Mouse (Mus musculus): ENCODE measurements around the gene Spink8. TPM values are rescaled to one million over a fixed set of nuclear protein-coding genes. Genes with fewer than 3 reads are reported as not detected.
"Not testable (repeated sequence)": the region's sequence is repeated elsewhere in the genome, so short reads cannot be mapped to it uniquely, and the experiment has no call there.

Gene Spink8
- polyA plus RNA-seq (2015; fragmentation: Nextera tagmentation; extraction: Ambion mirVana) = 0.29 TPM in 1 of 2 replicates, not detected in the other

DNA sequence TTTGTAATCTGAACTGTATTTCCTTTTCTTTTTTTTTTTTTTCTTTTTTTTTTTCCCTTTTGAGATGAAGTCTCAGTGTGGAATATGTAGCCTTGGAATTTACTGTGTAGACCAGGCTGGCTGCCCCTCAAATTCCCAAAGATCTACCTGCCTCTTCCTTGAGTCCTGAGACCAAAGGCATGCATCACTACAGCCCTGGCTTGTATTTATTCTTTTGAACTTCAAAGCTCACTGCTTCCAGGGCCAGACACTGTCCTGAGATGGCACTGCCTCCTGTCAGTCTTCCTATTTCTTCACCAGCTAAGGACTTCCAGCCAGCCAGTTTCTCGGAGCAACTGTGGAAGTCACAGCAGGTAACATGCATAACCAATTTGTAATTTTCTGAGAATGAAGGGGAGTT lies at the start of gene Spink8:
Gene Spink8 (plus strand): TSS at position 301 of the 400 bp plus-strand sequence.
- Histone ChIP-seq H3K36me3 (replicated peaks) (no peaks in the 10 kb centered on the region), H3K4me1 (0 out of 2 replicates have a peak, but pooled peaks cover 3% of the 10 kb centered on the region)

GRCm38 (mm10) chr9:109766841-109767240 lies 45.2 kb upstream of the Spink8 start:
- H3K36me3 ChIP-seq (replicated peaks); H3K4me3 ChIP-seq; H3K4me2 ChIP-seq; ATAC-seq (replicated peaks); H3K27me3 ChIP-seq (replicated peaks); H3K27ac ChIP-seq; H3K9ac ChIP-seq; H3K9me3 ChIP-seq; H3K4me1 ChIP-seq: not testable (repeated sequence)
- WGBS = 86% methylated on average over 1 of the region's 1 CpGs

More for the DNA sequence above, at the start of gene Spink8:
- Histone ChIP-seq H3K27me3 (replicated peaks) (no peaks in the 10 kb centered on the region), H3K9me3 (no peaks in the 10 kb centered on the region), H3K27ac (no peak within 1 kb of the TSS), H3K4me3 (no peak within 1 kb of the TSS), H3K9ac (no peak within 1 kb of the TSS), H3K4me2 (no peak within 1 kb of the TSS)
- 61% methylated on average over 1 of the region's 1 CpGs for WGBS
- no peak for ATAC-seq (replicated peaks)

GRCm38 (mm10) chr9:109790570-109790969 lies 21.5 kb upstream of the Spink8 start, which contains the start of gene Fbxw27:
Gene Fbxw27 (minus strand): TSS chr9:109790670.
- H3K9me3 ChIP-seq; H3K36me3 ChIP-seq (replicated peaks); H3K4me3 ChIP-seq; ATAC-seq (replicated peaks); H3K9ac ChIP-seq; H3K4me2 ChIP-seq; H3K4me1 ChIP-seq; H3K27ac ChIP-seq; H3K27me3 ChIP-seq (replicated peaks): not testable (repeated sequence)
- WGBS = 86% methylated on average over 4 of the region's 4 CpGs

- 76% methylated on average over 2 of the region's 2 CpGs for WGBS
Measured at GRCm38 (mm10) chr9:109795221-109795620, 16.9 kb upstream of the Spink8 start.

GRCm38 (mm10) chr9:109795811-109796210 lies 16.3 kb upstream of the Spink8 start:
- no peak overlapping the region for H3K27ac ChIP-seq

More at GRCm38 (mm10) chr9:109795221-109795620, 16.9 kb upstream of the Spink8 start:
- Histone ChIP-seq H3K4me2 (no peak overlapping the region), H3K27me3 (replicated peaks) (no peaks in the 10 kb centered on the region), H3K4me1 (no peaks in the 10 kb centered on the region), H3K9ac (no peak overlapping the region), H3K9me3 (no peaks in the 10 kb centered on the region), H3K4me3 (no peak overlapping the region), H3K36me3 (replicated peaks) (no peaks in the 10 kb centered on the region), H3K27ac (no peak overlapping the region)
- no peak for ATAC-seq (replicated peaks)

DNA sequence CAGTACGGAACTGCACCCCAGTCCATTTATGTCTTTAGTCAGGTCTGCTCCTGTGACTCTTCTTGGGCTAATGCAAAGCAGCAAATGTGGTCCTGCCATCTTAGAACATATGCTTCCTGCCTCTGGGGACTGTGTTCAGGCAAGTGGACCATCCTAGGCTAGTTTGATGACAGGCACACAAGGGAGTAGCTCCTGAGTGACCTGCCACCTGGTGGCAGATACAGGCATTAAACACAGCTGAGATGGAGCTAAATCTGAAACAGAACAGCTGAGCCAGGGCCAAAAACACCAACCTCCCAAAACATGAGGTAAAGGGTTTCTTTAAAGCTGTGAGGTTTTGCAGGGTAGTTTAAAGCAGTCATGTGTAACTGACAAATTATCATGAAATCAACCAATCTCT lies 14.0 kb upstream of the Spink8 start:
- H3K4me2 ChIP-seq = no peak overlapping the region
- 92% methylated on average over 1 of the region's 1 CpGs for WGBS
- no peaks in the 10 kb centered on the region for H3K9me3 ChIP-seq
- H3K4me1 ChIP-seq = no peaks in the 10 kb centered on the region
- H3K27ac ChIP-seq = no peak overlapping the region
- no peaks in the 10 kb centered on the region for H3K36me3 ChIP-seq (replicated peaks)
- H3K4me3 ChIP-seq = no peak overlapping the region
- no peak for ATAC-seq (replicated peaks)
- no peaks in the 10 kb centered on the region for H3K27me3 ChIP-seq (replicated peaks)
- no peak overlapping the region for H3K9ac ChIP-seq

More at GRCm38 (mm10) chr9:109795811-109796210, 16.3 kb upstream of the Spink8 start:
- Histone ChIP-seq H3K27me3 (replicated peaks) (no peaks in the 10 kb centered on the region), H3K36me3 (replicated peaks) (no peaks in the 10 kb centered on the region), H3K9ac (no peak overlapping the region), H3K4me1 (no peaks in the 10 kb centered on the region), H3K9me3 (no peaks in the 10 kb centered on the region), H3K4me3 (no peak overlapping the region), H3K4me2 (no peak overlapping the region)
- 69% methylated on average over 2 of the region's 2 CpGs for WGBS
- no peak for ATAC-seq (replicated peaks)

DNA sequence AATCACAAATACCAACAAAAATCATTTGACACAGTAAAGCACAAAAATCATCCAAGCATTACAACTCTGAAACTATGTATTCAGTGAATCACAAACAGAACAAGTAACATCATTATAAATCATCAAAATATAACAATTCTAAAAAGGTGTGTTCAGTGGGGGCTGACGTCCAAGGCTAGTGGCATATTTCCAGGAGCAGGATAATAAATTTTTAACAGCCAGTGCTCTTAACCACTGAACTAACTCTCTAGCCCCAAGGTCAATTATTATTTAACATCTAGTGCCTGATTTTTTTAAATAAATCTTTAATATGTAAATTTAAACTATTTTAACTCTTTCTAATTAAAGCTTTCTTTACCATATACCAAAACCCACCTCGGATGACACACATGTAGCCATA lies 6.5 kb upstream of the Spink8 start:
- not testable (repeated sequence) for H3K27me3 ChIP-seq (replicated peaks); H3K27ac ChIP-seq; ATAC-seq (replicated peaks); H3K4me3 ChIP-seq; H3K4me1 ChIP-seq; H3K4me2 ChIP-seq; H3K36me3 ChIP-seq (replicated peaks); H3K9me3 ChIP-seq; H3K9ac ChIP-seq
- 82% methylated on average over 2 of the region's 2 CpGs for WGBS

- H3K9ac ChIP-seq = no peak overlapping the region
- no peaks in the 10 kb centered on the region for H3K9me3 ChIP-seq
- no peaks in the 10 kb centered on the region for H3K36me3 ChIP-seq (replicated peaks)
- H3K27me3 ChIP-seq (replicated peaks) = no peaks in the 10 kb centered on the region
- WGBS = 38% methylated on average over 1 of the region's 1 CpGs
- no peak for ATAC-seq (replicated peaks)
- H3K4me1 ChIP-seq = no peaks in the 10 kb centered on the region
- no peak overlapping the region for H3K4me2 ChIP-seq
- no peak overlapping the region for H3K27ac ChIP-seq
- H3K4me3 ChIP-seq = no peak overlapping the region
Measured at GRCm38 (mm10) chr9:109806260-109806659, 5.8 kb upstream of the Spink8 start.

DNA sequence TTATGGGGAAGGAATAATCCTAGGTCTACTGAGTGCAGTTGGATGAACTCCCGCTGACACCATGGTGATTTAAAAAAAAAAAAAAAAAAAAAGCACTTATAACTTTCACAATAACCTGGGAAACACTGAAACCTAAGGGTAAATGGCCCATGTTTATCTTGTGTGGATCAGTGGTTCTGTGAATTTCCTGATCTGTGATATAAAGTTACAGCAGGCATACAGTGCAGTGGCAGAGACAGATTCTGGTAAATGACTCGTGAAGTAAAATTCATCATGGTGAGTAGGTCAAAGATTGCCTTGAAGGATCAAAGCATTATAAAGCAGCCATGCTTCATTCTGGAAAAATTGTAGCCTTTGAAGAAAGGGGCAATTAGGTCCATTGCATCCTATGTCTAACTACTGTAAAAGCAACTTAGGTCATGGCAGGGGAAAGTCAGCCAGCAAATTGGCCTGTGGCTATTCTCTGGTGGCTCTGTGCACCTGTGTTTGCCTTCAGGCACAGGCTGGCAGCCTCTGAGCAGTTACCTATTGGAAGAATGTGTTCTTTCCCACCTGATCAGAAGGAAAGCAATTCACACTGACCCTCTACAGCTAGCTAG lies 5.3 kb upstream of the Spink8 start:
- no peaks in the 10 kb centered on the region for H3K27me3 ChIP-seq (replicated peaks)
- no peaks in the 10 kb centered on the region for H3K9me3 ChIP-seq
- H3K27ac ChIP-seq = no peak overlapping the region
- no peak overlapping the region for H3K4me2 ChIP-seq
- H3K9ac ChIP-seq = no peak overlapping the region
- WGBS = 83% methylated on average over 2 of the region's 2 CpGs
- no peak for ATAC-seq (replicated peaks)
- H3K36me3 ChIP-seq (replicated peaks) = no peaks in the 10 kb centered on the region
- H3K4me1 ChIP-seq = no peaks in the 10 kb centered on the region
- no peak overlapping the region for H3K4me3 ChIP-seq

GRCm38 (mm10) chr9:109807898-109808297 lies 4.2 kb upstream of the Spink8 start:
- H3K4me3 ChIP-seq = no peak overlapping the region
- 74% methylated on average over 3 of the region's 3 CpGs for WGBS
- H3K36me3 ChIP-seq (replicated peaks) = no peaks in the 10 kb centered on the region
- ATAC-seq (replicated peaks) = no peak
- no peaks in the 10 kb centered on the region for H3K27me3 ChIP-seq (replicated peaks)
- no peak overlapping the region for H3K27ac ChIP-seq
- H3K4me2 ChIP-seq = no peak overlapping the region
- no peaks in the 10 kb centered on the region for H3K9me3 ChIP-seq
- no peaks in the 10 kb centered on the region for H3K4me1 ChIP-seq
- no peak overlapping the region for H3K9ac ChIP-seq

- H3K9me3 ChIP-seq = no peaks in the 10 kb centered on the region
- H3K4me3 ChIP-seq = no peak overlapping the region
- H3K27me3 ChIP-seq (replicated peaks) = no peaks in the 10 kb centered on the region
- ATAC-seq (replicated peaks) = no peak
- H3K4me2 ChIP-seq = no peak overlapping the region
- WGBS = 51% methylated on average over 7 of the region's 7 CpGs
- H3K4me1 ChIP-seq = 0 out of 2 replicates have a peak, but pooled peaks cover 3% of the 10 kb centered on the region
- H3K9ac ChIP-seq = no peak overlapping the region
- no peak overlapping the region for H3K27ac ChIP-seq
- H3K36me3 ChIP-seq (replicated peaks) = no peaks in the 10 kb centered on the region
Measured at GRCm38 (mm10) chr9:109813424-109813823, 1.3 kb downstream of the Spink8 start.

- Histone ChIP-seq H3K27ac (no peak overlapping the region), H3K4me1 (0 out of 2 replicates have a peak, but pooled peaks cover 3% of the 10 kb centered on the region), H3K9me3 (no peaks in the 10 kb centered on the region), H3K27me3 (replicated peaks) (no peaks in the 10 kb centered on the region), H3K9ac (no peak overlapping the region), H3K4me3 (no peak overlapping the region), H3K36me3 (replicated peaks) (no peaks in the 10 kb centered on the region), H3K4me2 (no peak overlapping the region)
- WGBS = 66% methylated on average over 6 of the region's 6 CpGs
- ATAC-seq (replicated peaks) = no peak
Measured at GRCm38 (mm10) chr9:109816341-109816740, 4.3 kb downstream of the Spink8 start.

- no peaks in the 10 kb centered on the region for H3K4me1 ChIP-seq
- no peak overlapping the region for H3K9ac ChIP-seq
- H3K4me2 ChIP-seq = no peak overlapping the region
- 72% methylated on average over 4 of the region's 4 CpGs for WGBS
- H3K27ac ChIP-seq = no peak overlapping the region
- no peaks in the 10 kb centered on the region for H3K9me3 ChIP-seq
- H3K27me3 ChIP-seq (replicated peaks) = no peaks in the 10 kb centered on the region
- H3K4me3 ChIP-seq = no peak overlapping the region
- no peaks in the 10 kb centered on the region for H3K36me3 ChIP-seq (replicated peaks)
- ATAC-seq (replicated peaks) = no peak
Measured at GRCm38 (mm10) chr9:109825739-109826138, 13.7 kb downstream of the Spink8 start.
